Mouse (Mus musculus) thymus, postnatal 0 days (tissue): Measurements from ENCODE around the gene Ucp3. TPM values are rescaled to one million over a fixed set of nuclear protein-coding genes. Genes with fewer than 3 reads are reported as not detected.
"Not testable (repeated sequence)": the region's sequence is repeated elsewhere in the genome, so short reads cannot be mapped to it uniquely, and the experiment has no call there.

Experiments
- DNase-seq: peaks from one replicate; pipeline ENCODE4 v3.0.0-alpha.2; 2015; ENCODE audit warnings: low spot score
- polyA plus RNA-seq: library from polyadenylated mRNA; unstranded; fragments of >200 nt; fragmentation: Nextera tagmentation; extraction: Ambion mirVana; gene quantifications from 2 replicates; pipeline ENCODE4 v1.2.1, GENCODE M21; 2015

Ucp3 gene
- polyA plus RNA-seq, 1 experiment from 2014 or later, result 0.12 TPM

DNA sequence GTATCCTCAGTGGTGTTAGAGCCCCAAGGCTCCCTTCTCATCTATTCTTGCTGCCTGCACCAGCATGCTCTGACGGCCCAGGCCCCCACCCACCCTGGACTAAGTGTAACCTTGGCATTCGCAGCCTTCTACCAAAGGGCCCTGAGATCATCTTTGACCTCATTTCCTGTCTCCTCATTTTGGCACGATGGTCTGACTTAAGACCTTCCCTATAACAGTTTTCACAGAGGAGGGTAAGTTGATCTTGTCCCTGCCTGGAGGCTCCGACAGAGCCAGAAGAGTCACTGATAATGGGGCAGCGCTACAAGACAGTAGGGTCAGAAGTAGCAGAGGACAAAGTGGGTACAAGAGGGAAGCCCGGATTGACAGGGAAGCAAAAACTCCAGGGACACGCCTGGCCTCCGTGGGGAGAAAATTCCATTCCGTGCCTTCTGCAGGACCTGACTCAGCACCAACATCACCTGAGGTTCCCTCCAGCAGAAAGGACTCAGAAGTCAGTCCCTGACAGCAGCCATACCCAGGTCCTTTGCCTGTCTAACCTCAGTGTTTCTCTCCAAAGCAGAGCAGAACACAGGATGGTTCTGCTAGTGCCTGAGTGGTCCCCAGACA, 1.2 kb downstream of the Ucp3 start:
- DNase-seq, result no peak

DNA sequence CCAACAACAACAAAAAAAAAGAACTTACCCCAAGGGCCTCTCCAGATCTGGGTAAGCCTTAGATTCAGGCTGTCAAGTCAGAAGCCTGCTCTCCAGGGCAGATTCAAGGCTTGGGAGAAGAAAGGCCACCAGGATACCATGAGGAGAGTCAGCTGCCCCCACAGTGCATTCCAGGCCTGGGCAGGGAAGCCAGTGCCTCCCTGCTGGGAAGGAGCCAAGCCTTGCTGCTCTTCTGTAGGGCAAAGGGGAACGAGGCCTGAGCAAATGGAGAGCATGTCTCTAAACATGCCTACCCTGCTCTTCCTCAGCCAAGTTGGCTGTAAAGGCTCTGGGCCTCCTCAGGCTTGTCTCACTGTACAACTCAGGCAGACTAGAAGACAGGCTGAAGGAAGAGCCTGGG, 1.9 kb downstream of the Ucp3 start:
- no peak for DNase-seq

DNA sequence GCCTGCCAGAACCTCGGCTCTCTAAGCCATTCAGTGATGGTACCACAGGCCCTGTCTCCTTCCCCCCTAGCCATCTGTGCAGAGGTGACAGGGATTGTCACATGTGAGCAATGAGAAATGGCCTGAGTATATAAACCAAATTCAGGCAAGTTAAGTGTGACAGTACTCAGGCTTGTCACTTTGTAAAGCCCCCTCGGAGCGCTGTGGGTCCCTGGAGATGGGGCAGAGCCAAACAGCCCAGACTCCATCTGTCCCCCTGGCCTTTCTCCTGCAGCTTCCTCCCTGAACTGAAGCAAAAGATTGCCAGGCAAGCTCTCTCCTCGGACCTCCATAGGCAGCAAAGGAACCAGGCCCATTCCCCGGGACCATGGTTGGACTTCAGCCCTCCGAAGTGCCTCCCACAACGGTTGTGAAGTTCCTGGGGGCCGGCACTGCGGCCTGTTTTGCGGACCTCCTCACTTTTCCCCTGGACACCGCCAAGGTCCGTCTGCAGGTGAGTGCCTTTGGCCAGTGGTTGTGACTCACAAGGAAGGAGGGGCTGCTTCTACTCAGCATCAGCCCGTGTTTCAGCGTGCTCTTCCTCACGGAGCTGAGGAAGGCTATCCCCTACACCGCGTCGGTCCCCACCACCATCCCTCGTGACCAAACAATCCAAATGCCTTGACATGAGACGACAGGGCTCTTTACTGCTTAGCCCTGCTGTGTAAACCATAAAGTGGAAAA, 6.5 kb downstream of the Ucp3 start:
- DNase-seq, result no peak

- no peak for DNase-seq
Observed at GRCm38 (mm10) chr7:100479823-100480164, 7.0 kb downstream of the Ucp3 start.

DNA sequence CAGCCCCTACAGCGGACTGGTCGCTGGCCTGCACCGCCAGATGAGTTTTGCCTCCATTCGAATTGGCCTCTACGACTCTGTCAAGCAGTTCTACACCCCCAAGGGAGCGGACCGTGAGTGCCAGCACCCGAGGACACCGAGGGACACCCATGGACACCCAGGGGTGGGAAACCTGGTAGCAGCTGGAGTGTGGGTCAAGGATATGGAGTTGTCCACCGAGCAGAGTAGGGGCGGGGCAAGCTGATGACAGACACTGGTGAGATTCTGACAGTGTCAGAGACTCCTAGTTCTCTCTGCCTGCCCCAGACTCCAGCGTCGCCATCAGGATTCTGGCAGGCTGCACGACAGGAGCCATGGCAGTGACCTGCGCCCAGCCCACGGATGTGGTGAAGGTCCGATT, 7.4 kb downstream of the Ucp3 start:
- no peak for DNase-seq

- not testable (repeated sequence) for DNase-seq
Observed at GRCm38 (mm10) chr7:100482046-100482445, 9.3 kb downstream of the Ucp3 start.

- no peak for DNase-seq
Observed at GRCm38 (mm10) chr7:100484493-100484892, 11.7 kb downstream of the Ucp3 start.

DNA sequence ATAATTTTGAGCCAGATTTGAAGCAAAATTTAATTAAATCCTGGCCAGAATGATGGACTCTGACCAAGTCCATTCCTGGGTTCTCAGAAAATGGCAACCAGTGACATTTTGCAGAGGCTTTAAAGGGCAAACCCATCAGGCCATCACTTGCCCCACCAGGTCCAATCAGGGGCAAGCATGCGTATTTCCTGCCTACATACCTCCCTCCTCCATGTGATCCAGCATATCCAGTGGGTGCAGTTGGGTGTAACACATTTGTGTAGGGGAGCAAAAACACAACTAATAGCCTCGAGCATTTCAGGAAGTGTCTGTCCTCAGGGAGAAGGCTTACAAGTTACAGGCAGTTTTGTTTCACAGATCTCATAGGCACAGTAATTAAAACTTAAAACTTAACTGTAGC, 14.5 kb downstream of the Ucp3 start:
- peak; percentile 55 for DNase-seq

- no peak for DNase-seq
Observed at GRCm38 (mm10) chr7:100488474-100489048, 15.8 kb downstream of the Ucp3 start.

GRCm38 (mm10) chr7:100492391-100493116, 19.8 kb downstream of the Ucp3 start:
- no peak for DNase-seq

DNA sequence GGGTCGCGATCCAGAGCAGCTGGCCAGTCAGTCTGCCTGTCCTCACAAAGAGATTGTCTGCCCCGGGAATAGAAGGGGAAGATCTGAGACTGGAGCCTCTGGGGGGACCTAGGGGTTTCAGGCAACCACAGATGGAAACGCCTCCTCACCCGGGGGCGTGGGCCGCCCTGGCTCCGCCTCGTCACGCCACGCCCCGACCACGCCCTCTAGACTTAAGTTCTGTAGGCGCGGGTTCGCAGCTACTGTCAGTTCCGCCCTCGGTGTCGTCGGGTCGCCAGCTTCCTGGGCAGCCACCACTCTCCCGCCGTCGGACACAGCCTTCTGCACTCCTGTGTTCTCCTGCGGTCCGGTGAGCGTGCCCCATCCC, 20.3 kb downstream of the Ucp3 start, which contains the start of gene Ucp2:
TSS of gene Ucp2 (plus strand) at position 221 of the 367 bp plus-strand sequence.
- peak; percentile 95 for DNase-seq

DNA sequence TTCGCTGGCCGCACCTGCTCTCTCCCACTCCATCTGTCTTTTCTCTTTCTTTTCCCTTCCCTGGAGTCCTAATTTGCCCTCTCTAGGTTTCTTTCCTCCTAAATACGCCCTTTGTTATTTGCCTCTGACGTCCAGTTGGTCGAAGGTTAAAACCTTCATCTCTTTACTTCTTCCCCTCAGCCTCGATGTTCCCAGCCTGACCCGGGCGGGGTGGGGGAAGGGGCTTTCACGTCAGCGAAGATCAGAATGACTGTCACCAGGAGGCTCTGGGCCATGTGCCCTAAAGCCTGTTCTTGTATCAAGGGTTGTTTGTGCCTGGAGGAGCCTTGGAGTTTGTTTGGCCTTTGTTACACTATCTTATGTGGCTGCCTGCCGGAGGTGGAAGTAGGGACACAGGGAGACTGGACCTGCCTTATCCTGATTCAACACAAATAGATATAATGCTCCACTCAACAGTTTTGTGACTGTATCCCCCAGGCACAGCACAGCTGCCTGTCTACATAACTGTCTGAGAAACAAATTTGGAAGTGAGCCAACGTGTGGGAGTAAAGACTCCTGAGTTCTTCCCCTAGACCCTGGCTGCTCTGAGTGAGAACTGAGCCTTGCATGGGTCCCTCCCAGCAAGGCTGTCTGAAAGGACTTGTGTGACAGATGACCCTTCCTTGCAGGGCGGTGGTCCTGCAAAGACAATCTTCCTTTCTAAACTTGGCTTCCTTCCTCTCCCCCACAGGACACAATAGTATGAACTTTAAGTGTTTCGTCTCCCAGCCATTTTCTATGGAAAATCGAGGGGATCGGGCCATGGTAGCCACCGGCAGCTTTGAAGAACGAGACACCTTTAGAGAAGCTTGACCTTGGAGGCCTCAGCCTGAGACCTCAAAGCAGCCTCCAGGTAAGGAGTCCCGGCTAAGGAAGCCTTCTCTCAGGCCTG, 21.0 kb downstream of the Ucp3 start:
- DNase-seq, result peak; percentile 49

GRCm38 (mm10) chr7:100494415-100494831, 21.6 kb downstream of the Ucp3 start:
- DNase-seq, result peak; percentile 43

- peak; percentile 54 for DNase-seq
Observed at GRCm38 (mm10) chr7:100495042-100495441, 22.3 kb downstream of the Ucp3 start.

GRCm38 (mm10) chr7:100495581-100496251, 22.9 kb downstream of the Ucp3 start:
- peak; percentile 96 for DNase-seq

- DNase-seq, result no peak
Observed at GRCm38 (mm10) chr7:100496371-100496770, 23.6 kb downstream of the Ucp3 start.

DNA sequence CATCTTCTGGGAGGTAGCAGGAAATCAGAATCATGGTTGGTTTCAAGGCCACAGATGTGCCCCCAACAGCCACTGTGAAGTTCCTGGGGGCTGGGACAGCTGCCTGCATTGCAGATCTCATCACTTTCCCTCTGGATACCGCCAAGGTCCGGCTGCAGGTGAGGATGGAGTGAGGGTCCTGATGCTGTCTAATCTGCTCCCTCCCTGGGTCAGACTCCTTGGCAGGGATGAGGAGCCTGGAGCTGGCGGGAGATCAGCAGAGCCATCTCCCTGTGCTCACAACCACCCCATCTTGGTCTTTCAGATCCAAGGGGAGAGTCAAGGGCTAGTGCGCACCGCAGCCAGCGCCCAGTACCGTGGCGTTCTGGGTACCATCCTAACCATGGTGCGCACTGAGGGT, 24.0 kb downstream of the Ucp3 start:
- DNase-seq, result no peak

DNA sequence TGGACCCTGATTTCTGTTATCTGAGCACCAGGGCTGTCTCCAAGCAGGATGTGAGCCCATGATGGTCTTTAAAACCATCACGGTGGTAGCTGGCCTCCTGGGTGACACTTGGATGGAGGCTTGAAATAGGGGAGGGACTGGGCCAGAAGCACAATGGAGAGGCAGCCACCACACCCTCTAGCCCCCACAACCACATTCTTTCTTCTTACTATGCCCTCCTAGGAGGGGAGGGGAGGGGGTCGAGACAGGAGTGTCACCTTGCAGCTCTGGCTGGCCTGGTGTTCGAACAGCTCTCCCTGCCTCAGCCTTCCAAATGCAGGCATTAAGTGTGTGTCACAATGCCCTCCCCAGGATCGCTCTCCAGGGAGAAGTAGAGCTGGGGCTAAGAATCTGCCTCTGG, 24.6 kb downstream of the Ucp3 start:
- DNase-seq, result no peak

DNA sequence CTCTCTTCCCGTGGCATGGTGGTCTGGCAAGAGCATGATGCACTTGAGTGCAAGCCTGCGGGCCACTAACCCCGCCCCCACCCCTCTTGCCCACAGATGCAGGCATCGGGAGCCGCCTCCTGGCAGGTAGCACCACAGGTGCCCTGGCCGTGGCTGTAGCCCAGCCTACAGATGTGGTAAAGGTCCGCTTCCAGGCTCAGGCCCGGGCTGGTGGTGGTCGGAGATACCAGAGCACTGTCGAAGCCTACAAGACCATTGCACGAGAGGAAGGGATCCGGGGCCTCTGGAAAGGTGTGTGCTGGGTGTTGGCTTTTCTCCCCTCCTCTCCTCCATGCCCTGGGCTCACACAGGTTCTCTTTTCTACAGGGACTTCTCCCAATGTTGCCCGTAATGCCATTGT, 25.2 kb downstream of the Ucp3 start:
- no peak for DNase-seq

- DNase-seq, result no peak
Observed at GRCm38 (mm10) chr7:100499465-100499864, 26.7 kb downstream of the Ucp3 start.
